Mouse (Mus musculus) kidney, adult 2 months (tissue): ENCODE results near the gene Tmprss15.

Experiments
- CTCF ChIP-seq: fragments of 200-500 bp; conservative IDR thresholded peaks from 2 replicates; pipeline ENCODE4 v1.5.1; 2011; ENCODE audit warnings: low read depth, mild to moderate bottlenecking, control low read depth, low read length, moderate library complexity, mixed read lengths; ENCODE audit not compliant: insufficient read depth, insufficient read length
- POLR2A ChIP-seq: fragments of 200-500 bp; IDR thresholded peaks from one replicate; pipeline ENCODE4 v1.6.1; 2011; ENCODE audit warnings: low read depth, low read length, control low read depth

GRCm38 (mm10) chr16:78957434-78957833 is 133.5 kb downstream of the Tmprss15 start:
- TF ChIP-seq CTCF (no peak), POLR2A (no peak)
